Mouse (Mus musculus) gastrocnemius, adult 8-10 months (tissue): ENCODE measurements around the gene Atp2a2. TPM values are rescaled to one million over a fixed set of nuclear protein-coding genes. Genes with fewer than 3 reads are reported as not detected.
A peak's percentile ranks its signal among the peaks of the same experiment; 100 is the strongest.
"Not testable (repeated sequence)": the region's sequence is repeated elsewhere in the genome, so short reads cannot be mapped to it uniquely, and the experiment has no call there.

Experiments used
- DNase-seq, 2 experiments: peaks; one replicate each; pipeline ENCODE4 v3.0.0; 2022; ENCODE audit warnings: low spot score in 2 of 2
- total RNA-seq, 4 experiments: library from RNA; stranded (reverse); gene quantifications; 2 replicates each; pipeline ENCODE4 v1.2.4; 2022

Atp2a2 gene
- total RNA-seq, 4 experiments from 2014 or later, result 412 to 549 (median 488) TPM

GRCm38 (mm10) chr5:122500141-122500540, 1.9 kb downstream of the Atp2a2 start:
- DNase-seq, result no peak

- no peak for DNase-seq
Observed at GRCm38 (mm10) chr5:122498046-122498445, 4.0 kb downstream of the Atp2a2 start.

GRCm38 (mm10) chr5:122496990-122497389, 5.0 kb downstream of the Atp2a2 start:
- no peak for DNase-seq

GRCm38 (mm10) chr5:122494449-122494848, 7.6 kb downstream of the Atp2a2 start:
- no peak for DNase-seq

GRCm38 (mm10) chr5:122493035-122493434, 9.0 kb downstream of the Atp2a2 start:
- no peak for DNase-seq

- DNase-seq, result no peak
Observed at GRCm38 (mm10) chr5:122491385-122491784, 10.6 kb downstream of the Atp2a2 start.

GRCm38 (mm10) chr5:122490148-122490547, 11.9 kb downstream of the Atp2a2 start:
- DNase-seq, result no peak

- DNase-seq, result no peak
Observed at GRCm38 (mm10) chr5:122487825-122488224, 14.2 kb downstream of the Atp2a2 start.

- not testable (repeated sequence) for DNase-seq
Observed at GRCm38 (mm10) chr5:122486243-122486642, 15.8 kb downstream of the Atp2a2 start.

GRCm38 (mm10) chr5:122482733-122483391, 19.2 kb downstream of the Atp2a2 start:
- no peak for DNase-seq

- peak in 1 of 2 experiments; percentile 19 for DNase-seq
Observed at GRCm38 (mm10) chr5:122481844-122482243, 20.2 kb downstream of the Atp2a2 start.

GRCm38 (mm10) chr5:122479131-122479530, 22.9 kb downstream of the Atp2a2 start:
- no peak for DNase-seq

GRCm38 (mm10) chr5:122477492-122477891, 24.5 kb downstream of the Atp2a2 start:
- no peak for DNase-seq

- DNase-seq, result no peak
Observed at GRCm38 (mm10) chr5:122476078-122476477, 25.9 kb downstream of the Atp2a2 start.

- DNase-seq, result no peak
Observed at GRCm38 (mm10) chr5:122474643-122475363, 27.2 kb downstream of the Atp2a2 start.

GRCm38 (mm10) chr5:122471658-122472057, 30.4 kb downstream of the Atp2a2 start:
- DNase-seq, result no peak

GRCm38 (mm10) chr5:122461431-122461830, 40.6 kb downstream of the Atp2a2 start:
- no peak for DNase-seq

GRCm38 (mm10) chr5:122460656-122461055, 41.4 kb downstream of the Atp2a2 start:
- no peak for DNase-seq

GRCm38 (mm10) chr5:122459335-122459734, 42.7 kb downstream of the Atp2a2 start:
- no peak for DNase-seq

GRCm38 (mm10) chr5:122458066-122458465, 44.0 kb downstream of the Atp2a2 start:
- DNase-seq, result no peak

- DNase-seq, result not testable (repeated sequence)
Observed at GRCm38 (mm10) chr5:122457054-122457453, 45.0 kb downstream of the Atp2a2 start.

GRCm38 (mm10) chr5:122455584-122455983, 46.4 kb downstream of the Atp2a2 start:
- DNase-seq, result no peak

GRCm38 (mm10) chr5:122454883-122455282, 47.1 kb downstream of the Atp2a2 start:
- no peak for DNase-seq
